Mouse (Mus musculus) small intestine, adult 2 months (tissue): Measurements from ENCODE around the gene H2-DMa. TPM values are rescaled to one million over a fixed set of nuclear protein-coding genes. Genes with fewer than 3 reads are reported as not detected.

Experiments used
- H3K27ac ChIP-seq: fragments of 200-500 bp; 2 replicates; pipeline ENCODE4 v1.5.1; 2012; ENCODE audit warnings: low read depth, low read length, control low read depth, inconsistent platforms; ENCODE audit not compliant: insufficient read depth
- H3K27me3 ChIP-seq: fragments of 200-500 bp; 2 replicates; pipeline ENCODE4 v1.6.1; 2012; ENCODE audit warnings: mild to moderate bottlenecking, moderate library complexity, low read length, inconsistent platforms; ENCODE audit not compliant: control insufficient read depth, insufficient read depth
- H3K36me3 ChIP-seq: fragments of 200-500 bp; 2 replicates; pipeline ENCODE4 v1.6.1; 2012; ENCODE audit warnings: mild to moderate bottlenecking, low read length, control low read depth, inconsistent platforms; ENCODE audit not compliant: control insufficient read depth, insufficient read depth
- H3K4me1 ChIP-seq: fragments of 200-500 bp; 2 replicates; pipeline ENCODE4 v1.6.1; 2012; ENCODE audit warnings: low read length, inconsistent platforms, mixed read lengths; ENCODE audit not compliant: control insufficient read depth, insufficient read depth, insufficient read length
- H3K4me3 ChIP-seq: fragments of 200-500 bp; 2 replicates; pipeline ENCODE4 v1.5.1; 2012; ENCODE audit warnings: low read depth, mild to moderate bottlenecking, control low read depth, inconsistent platforms, low read length, moderate library complexity
- CTCF ChIP-seq: fragments of 200-500 bp; IDR thresholded peaks from 2 replicates; pipeline ENCODE4 v1.5.1; 2012; ENCODE audit warnings: low read depth, mild to moderate bottlenecking, control low read depth, inconsistent platforms, low read length, moderate library complexity, mixed read lengths; ENCODE audit not compliant: insufficient replicate concordance, insufficient read length; ENCODE audit errors: extremely low read depth
- POLR2A ChIP-seq: fragments of 200-500 bp; IDR thresholded peaks from 2 replicates; pipeline ENCODE4 v1.6.1; 2012; ENCODE audit warnings: low read depth, mild to moderate bottlenecking, control low read depth, inconsistent platforms, low read length, moderate library complexity
- WGBS: fragments of 180-500 bp; shearing (Covaris S2); methylation state at CpG from one replicate; pipeline ENCODE4 v1.1.7; 2018; 5-methylcytosine and 5-hydroxymethylcytosine counted together
- polyA plus RNA-seq: library from polyadenylated mRNA; depleted of rRNA; stranded (reverse); fragments of >200 nt; gene quantifications from 2 replicates; pipeline ENCODE4 v1.2.3, GENCODE M21; 2012

H2-DMa gene
- polyA plus RNA-seq, 1 experiment, result 169 TPM

DNA sequence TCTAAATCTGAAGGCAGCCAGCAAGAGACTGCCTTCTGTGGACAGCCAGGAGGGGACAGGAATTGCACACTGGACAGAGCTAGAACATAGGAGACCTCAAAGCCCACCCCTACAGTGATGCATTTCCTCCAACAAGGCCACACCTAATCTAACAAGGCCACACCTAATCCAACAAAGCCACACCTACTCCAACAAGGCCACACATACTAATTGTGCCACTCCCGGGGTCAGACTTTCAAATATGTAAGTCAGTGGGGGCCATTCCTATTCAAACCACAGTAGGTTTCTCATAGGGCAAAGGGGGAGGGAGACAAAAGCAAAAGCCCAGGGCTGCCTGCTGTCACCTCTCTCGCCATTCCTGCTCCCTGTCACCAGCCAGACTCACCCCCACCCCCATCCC is 32.0 kb upstream of the H2-DMa start:
- Histone ChIP-seq H3K36me3 (no peaks in the 10 kb centered on the region), H3K4me1 (0 out of 2 replicates have a peak, but pooled peaks cover 2% of the 10 kb centered on the region), H3K27me3 (no peaks in the 10 kb centered on the region; the same call in 1 of the 2 replicates), H3K4me3 (no peak overlapping the region), H3K27ac (no peak overlapping the region)
- TF ChIP-seq POLR2A (no peak), CTCF (no peak)
- 45% methylated on average over 2 of the region's 2 CpGs for WGBS

DNA sequence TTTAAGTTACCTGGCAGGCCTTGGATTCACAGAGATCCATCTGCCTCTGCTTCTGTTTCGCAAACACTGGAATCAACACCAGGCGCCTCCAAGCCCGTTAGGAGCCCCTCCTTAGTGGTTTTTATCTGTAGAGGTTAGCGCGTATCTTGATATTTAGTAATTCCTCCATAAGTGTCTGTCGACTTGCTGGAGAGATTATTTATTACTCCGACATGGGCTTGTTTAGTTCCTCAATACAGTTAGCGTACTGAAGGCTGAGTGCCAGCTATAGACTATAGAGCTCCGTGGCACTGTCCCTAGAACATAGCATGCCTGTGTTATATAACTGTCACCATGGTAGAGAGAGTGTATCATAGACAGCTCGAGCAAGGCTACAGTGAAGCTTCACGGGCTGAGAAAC is 31.2 kb upstream of the H2-DMa start:
- TF ChIP-seq POLR2A (no peak), CTCF (no peak)
- Histone ChIP-seq H3K4me3 (no peak overlapping the region), H3K36me3 (no peaks in the 10 kb centered on the region), H3K4me1 (0 out of 2 replicates have a peak, but pooled peaks cover 2% of the 10 kb centered on the region), H3K27ac (no peak overlapping the region), H3K27me3 (no peaks in the 10 kb centered on the region; the same call in 1 of the 2 replicates)
- WGBS, result 55% methylated on average over 11 of the region's 11 CpGs

DNA sequence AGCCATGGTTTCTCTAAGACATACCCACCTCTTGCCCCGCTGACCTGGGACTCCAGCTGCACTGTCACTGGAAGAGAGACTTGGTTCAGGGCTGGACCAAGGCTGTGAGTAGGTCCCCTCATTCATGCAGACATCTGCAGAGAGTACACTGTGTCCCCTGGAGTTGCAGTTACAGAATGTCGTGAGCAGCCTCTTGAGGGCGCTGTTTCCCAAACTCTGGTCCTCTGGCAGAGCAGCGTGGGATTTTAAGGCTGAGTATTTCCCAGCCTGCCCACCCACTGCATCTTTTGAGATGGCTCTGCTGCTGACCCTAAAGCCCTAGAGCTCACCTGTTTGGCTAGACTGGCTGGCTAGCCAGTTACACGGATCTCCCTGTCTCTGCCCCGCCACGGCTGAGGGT is 28.4 kb upstream of the H2-DMa start:
- H3K36me3 ChIP-seq, result no peaks in the 10 kb centered on the region
- peaks cover 3% of the 10 kb centered on the region; the same call in 1 of the 2 replicates for H3K4me1 ChIP-seq
- 59% methylated on average over 7 of the region's 7 CpGs for WGBS
- H3K4me3 ChIP-seq, result no peak overlapping the region
- H3K27me3 ChIP-seq, result no peaks in the 10 kb centered on the region
- H3K27ac ChIP-seq, result no peak overlapping the region
- TF ChIP-seq CTCF, result peak; percentile 32; the same call in 1 of the 2 replicates
- no peak for TF ChIP-seq POLR2A

DNA sequence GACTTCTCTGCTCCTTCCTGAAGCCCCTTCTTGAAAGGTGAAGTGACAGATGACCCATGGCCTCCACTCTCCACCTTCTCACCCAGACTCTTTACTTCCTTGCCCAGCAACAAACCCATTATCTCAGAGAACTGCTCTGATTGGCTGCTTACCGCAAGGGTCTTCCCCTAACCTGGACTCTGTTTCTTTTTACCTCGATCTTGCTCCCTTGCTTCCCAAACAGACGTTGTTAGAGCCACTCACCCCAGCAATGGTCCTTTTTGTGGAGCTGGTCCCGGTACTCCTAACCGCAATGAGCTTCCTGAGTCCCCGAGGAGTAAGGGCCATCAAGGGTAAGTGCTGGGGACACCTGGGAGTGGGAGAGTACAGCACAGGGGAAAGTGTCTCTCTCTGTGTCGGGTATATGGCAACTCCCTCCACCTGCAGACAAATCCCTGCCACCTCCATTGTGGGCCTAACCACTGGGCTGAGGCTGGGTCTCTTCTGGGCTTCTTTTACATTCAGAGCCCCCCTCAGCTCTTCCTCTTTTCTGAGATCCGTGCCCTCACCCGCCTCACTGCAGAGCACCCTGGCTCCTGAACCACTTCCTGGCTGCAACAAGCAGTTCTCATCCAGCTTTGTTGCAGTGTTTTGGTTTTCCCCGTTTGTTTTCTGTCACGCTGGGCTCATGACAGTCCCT is 27.0 kb upstream of the H2-DMa start, which contains the start of gene H2-Oa:
TSS of gene H2-Oa (plus strand) at position 144 of the 679 bp plus-strand sequence.
- Histone ChIP-seq H3K27me3 (no peaks in the 10 kb centered on the region), H3K27ac (peak within 1 kb of the TSS; percentile 44), H3K36me3 (no peaks in the 10 kb centered on the region), H3K4me1 (peaks cover 7% of the 10 kb centered on the region; the same call in 1 of the 2 replicates), H3K4me3 (peak within 1 kb of the TSS; percentile 40)
- WGBS, result 37% methylated on average over 11 of the region's 11 CpGs
- TF ChIP-seq POLR2A (no peak), CTCF (no peak)

DNA sequence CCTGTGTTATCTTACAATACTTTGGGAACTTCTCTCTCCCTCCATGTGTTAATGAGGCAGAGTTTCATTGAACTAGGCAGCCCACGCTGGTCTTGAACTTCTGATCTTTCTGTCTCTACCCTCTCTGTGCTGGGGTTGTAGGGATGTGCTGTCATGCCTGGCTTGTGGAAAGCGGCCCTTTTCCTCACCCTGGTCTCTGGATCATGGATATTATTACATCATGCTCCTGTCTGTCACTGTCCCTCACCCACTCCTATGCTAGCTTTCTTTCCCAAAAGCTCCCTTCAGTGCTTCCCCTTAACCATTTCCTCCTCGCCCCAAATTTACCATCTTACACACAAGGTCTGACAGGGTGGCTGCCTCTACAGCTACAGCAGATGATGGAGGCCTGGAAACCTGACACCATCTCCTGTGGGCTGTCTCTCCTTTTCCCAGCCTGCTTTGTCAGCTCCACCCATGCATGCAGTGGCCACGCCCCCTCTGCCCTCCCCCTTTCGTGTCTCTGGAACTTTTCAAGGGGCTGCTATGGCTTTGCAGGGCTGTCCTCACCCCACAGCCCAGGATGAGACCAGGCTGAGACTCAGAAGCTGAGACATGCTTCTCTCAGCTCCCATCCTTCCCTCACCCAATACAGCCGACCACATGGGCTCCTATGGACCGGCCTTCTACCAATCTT is 26.0 kb upstream of the H2-DMa start:
- no peak for TF ChIP-seq CTCF
- TF ChIP-seq POLR2A, result no peak
- peaks cover 8% of the 10 kb centered on the region; the same call in 1 of the 2 replicates for H3K4me1 ChIP-seq
- no peaks in the 10 kb centered on the region for H3K36me3 ChIP-seq
- H3K27ac ChIP-seq, result no peak overlapping the region
- H3K4me3 ChIP-seq, result no peak overlapping the region
- H3K27me3 ChIP-seq, result no peaks in the 10 kb centered on the region
- WGBS, result 41% methylated on average over 7 of the region's 7 CpGs

GRCm38 (mm10) chr17:34094283-34095035 is 24.9 kb upstream of the H2-DMa start:
- no peak for TF ChIP-seq CTCF
- TF ChIP-seq POLR2A, result no peak
- WGBS, result 83% methylated on average over 27 of the region's 27 CpGs
- H3K4me3 ChIP-seq, result 0 out of 2 replicates have a peak overlapping the region, but pooled peaks have one; percentile 3
- peaks cover 16% of the 10 kb centered on the region; the same call in 1 of the 2 replicates for H3K4me1 ChIP-seq
- no peaks in the 10 kb centered on the region for H3K27me3 ChIP-seq
- no peak overlapping the region for H3K27ac ChIP-seq
- H3K36me3 ChIP-seq, result no peaks in the 10 kb centered on the region

DNA sequence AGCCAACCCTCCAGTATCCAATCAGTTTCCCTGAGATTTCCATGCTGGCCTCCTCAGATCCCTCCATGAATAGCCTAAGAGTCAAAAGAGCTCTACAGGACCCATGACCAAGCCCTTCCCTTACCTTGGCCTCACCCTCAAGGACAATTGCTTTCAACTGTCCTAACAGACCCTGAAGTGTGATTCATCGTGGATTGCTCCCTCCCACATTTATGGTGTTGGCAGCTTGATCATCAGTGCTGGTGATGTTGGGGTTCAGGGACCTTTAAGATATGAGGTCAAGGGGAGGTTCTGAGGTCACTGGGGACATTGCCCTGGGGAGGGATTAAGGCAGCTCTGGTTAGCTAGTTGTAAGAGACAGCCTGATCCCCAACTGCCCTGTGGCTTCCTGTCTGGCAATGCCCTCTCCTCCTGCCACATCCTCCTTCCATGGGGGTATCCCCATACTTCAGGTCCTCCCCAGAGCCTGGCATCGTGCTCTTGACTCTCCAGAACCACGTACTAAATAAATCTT is 22.8 kb upstream of the H2-DMa start:
- Histone ChIP-seq H3K4me1 (peaks cover 20% of the 10 kb centered on the region; the same call in 1 of the 2 replicates), H3K27me3 (no peaks in the 10 kb centered on the region), H3K4me3 (no peak overlapping the region), H3K27ac (no peak overlapping the region), H3K36me3 (no peaks in the 10 kb centered on the region)
- no peak for TF ChIP-seq POLR2A
- no peak for TF ChIP-seq CTCF
- 45% methylated on average over 3 of the region's 3 CpGs for WGBS
